Mouse (Mus musculus) R1 (cell line): Measurements from ENCODE around the gene Serpinb1b.
"Not testable (repeated sequence)": the region's sequence is repeated elsewhere in the genome, so short reads cannot be mapped to it uniquely, and the experiment has no call there.

Source experiments
- DNase-seq: peaks from one replicate; pipeline ENCODE4 v3.0.0-alpha.2; 2018; ENCODE audit warnings: low read depth, low spot score

Serpinb1b gene

GRCm38 (mm10) chr13:33078056-33078705 is at the start of gene Serpinb1b:
Gene Serpinb1b (plus strand): TSS chr13:33078575.
- DNase-seq: peak; percentile 85

GRCm38 (mm10) chr13:33029478-33029877 is 48.9 kb upstream of the Serpinb1b start:
- not testable (repeated sequence) for DNase-seq

- DNase-seq: peak; percentile 60
Observed at GRCm38 (mm10) chr13:33030281-33030680, 48.1 kb upstream of the Serpinb1b start.

- no peak for DNase-seq
Observed at GRCm38 (mm10) chr13:33035506-33035905, 42.9 kb upstream of the Serpinb1b start.

GRCm38 (mm10) chr13:33043542-33043941 is 34.8 kb upstream of the Serpinb1b start:
- no peak for DNase-seq

GRCm38 (mm10) chr13:33047234-33047633 is 31.1 kb upstream of the Serpinb1b start:
- DNase-seq: no peak

- no peak for DNase-seq
Observed at GRCm38 (mm10) chr13:33048187-33048586, 30.2 kb upstream of the Serpinb1b start.

GRCm38 (mm10) chr13:33051697-33052096 is 26.7 kb upstream of the Serpinb1b start:
- DNase-seq: peak; percentile 25

GRCm38 (mm10) chr13:33063048-33063447 is 15.3 kb upstream of the Serpinb1b start:
- DNase-seq: peak; percentile 18

GRCm38 (mm10) chr13:33067387-33067977 is 10.9 kb upstream of the Serpinb1b start:
- no peak for DNase-seq

- no peak for DNase-seq
Observed at GRCm38 (mm10) chr13:33068164-33068563, 10.2 kb upstream of the Serpinb1b start.

GRCm38 (mm10) chr13:33071776-33072175 is 6.6 kb upstream of the Serpinb1b start:
- DNase-seq: no peak

GRCm38 (mm10) chr13:33074029-33074428 is 4.3 kb upstream of the Serpinb1b start:
- peak; percentile 66 for DNase-seq

GRCm38 (mm10) chr13:33076247-33076646 is 2.1 kb upstream of the Serpinb1b start:
- DNase-seq: no peak

- no peak for DNase-seq
Observed at GRCm38 (mm10) chr13:33077026-33077685, 1.2 kb upstream of the Serpinb1b start.

GRCm38 (mm10) chr13:33079391-33079790 is 1.0 kb downstream of the Serpinb1b start:
- peak; percentile 66 for DNase-seq

- DNase-seq: peak; percentile 68
Observed at GRCm38 (mm10) chr13:33080356-33080755, 2.0 kb downstream of the Serpinb1b start.

- no peak for DNase-seq
Observed at GRCm38 (mm10) chr13:33083834-33084233, 5.5 kb downstream of the Serpinb1b start.

- DNase-seq: no peak
Observed at GRCm38 (mm10) chr13:33084975-33085694, 6.8 kb downstream of the Serpinb1b start.

GRCm38 (mm10) chr13:33085695-33086432 is 7.5 kb downstream of the Serpinb1b start:
- DNase-seq: peak; percentile 20

- peak; percentile 56 for DNase-seq
Observed at GRCm38 (mm10) chr13:33089566-33089965, 11.2 kb downstream of the Serpinb1b start.
